ENCODE assay signal across 9 mouse cellular contexts in genomic region chr5:39417121-39417844, GRCm38 (mm10).
DNase-seq lines count a peak whose midpoint lies in the region; ATAC-seq and TF ChIP-seq lines count a peak whose summit lies in the region.
"Had no signal": no experiment of that assay in that cellular context is flagged by ENCODE, and none has a peak within 500 bp of the region (broad histone marks: within the 10 kb centered on the region; RNA-seq: fewer than 3 reads in every experiment).

No protein-coding gene starts in this region.

- DNase-seq in hindbrain, embryonic 11.5 days (ENCODE audit: low spot score) = no peak
- peak; percentile 8 for DNase-seq in forebrain, postnatal 0 days
- DNase-seq in left cerebral cortex, adult 9 months (ENCODE audit: low spot score in 2 of 2) = peak; percentile 18 to 57
- peak; percentile 61 to 72 for DNase-seq in right cerebral cortex, postnatal 10 days (ENCODE audit: low spot score in 2 of 2)
- DNase-seq in B cell, adult 2 months = no peak
- DNase-seq in yolk sac, embryonic 10.5 days (ENCODE audit: low spot score) = no peak
- DNase-seq in adrenal gland, adult (ENCODE audit: inconsistent age in 2 of 2, low spot score in 1 of 2) = no peak
- DNase-seq: gastrocnemius, postnatal 14 days had no signal

- H3K4me1 ChIP-seq in hindbrain, embryonic 13.5 days (replicated peaks) = peaks cover 7% of the 10 kb centered on the region
- H3K4me1 ChIP-seq in hindbrain, embryonic 11.5 days (replicated peaks; ENCODE audit: control insufficient read depth, insufficient read depth, low read length) = no peaks in the 10 kb centered on the region
- H3K4me1 ChIP-seq in forebrain, postnatal 0 days (ENCODE audit: insufficient read depth) = no peaks in the 10 kb centered on the region

- H3K4me2 ChIP-seq in hindbrain, embryonic 13.5 days = no peak overlapping the region
- H3K4me2 ChIP-seq in hindbrain, embryonic 11.5 days (replicated peaks; ENCODE audit: low read depth, low read length) = no peak overlapping the region
- H3K4me2 ChIP-seq in forebrain, postnatal 0 days (ENCODE audit: low read depth) = no peak overlapping the region

- 50% methylated on average over 11 of the region's 11 CpGs for WGBS in hindbrain, embryonic 13.5 days
- 77% methylated on average over 11 of the region's 11 CpGs for WGBS in hindbrain, embryonic 11.5 days
- WGBS in forebrain, postnatal 0 days = 21% methylated on average over 11 of the region's 11 CpGs

- H3K36me3 ChIP-seq in hindbrain, embryonic 13.5 days = no peaks in the 10 kb centered on the region
- no peaks in the 10 kb centered on the region for H3K36me3 ChIP-seq in hindbrain, embryonic 11.5 days (ENCODE audit: control insufficient read depth, insufficient read depth, low read length)
- H3K36me3 ChIP-seq in forebrain, postnatal 0 days (ENCODE audit: insufficient read depth) = no peaks in the 10 kb centered on the region

- no peak overlapping the region for H3K9ac ChIP-seq in hindbrain, embryonic 13.5 days
- H3K9ac ChIP-seq in hindbrain, embryonic 11.5 days (ENCODE audit: low read depth, low read length) = no peak overlapping the region
- H3K9ac ChIP-seq in forebrain, postnatal 0 days = no peak overlapping the region

- ATAC-seq in hindbrain, embryonic 13.5 days (ENCODE audit: low FRiP score) = peak; percentile 87
- no peak for ATAC-seq in hindbrain, embryonic 11.5 days (ENCODE audit: low FRiP score)
- ATAC-seq in forebrain, postnatal 0 days = peak; percentile 51

- no peaks in the 10 kb centered on the region for H3K27me3 ChIP-seq in hindbrain, embryonic 13.5 days
- H3K27me3 ChIP-seq in hindbrain, embryonic 11.5 days (ENCODE audit: control insufficient read depth, insufficient read depth, low read length) = no peaks in the 10 kb centered on the region
- no peaks in the 10 kb centered on the region for H3K27me3 ChIP-seq in forebrain, postnatal 0 days (ENCODE audit: insufficient read depth, low read length)

- H3K4me3 ChIP-seq in hindbrain, embryonic 13.5 days = no peak overlapping the region
- no peak overlapping the region for H3K4me3 ChIP-seq in hindbrain, embryonic 11.5 days (ENCODE audit: low read depth, low read length)
- H3K4me3 ChIP-seq in forebrain, postnatal 0 days (ENCODE audit: low read depth, low read length) = no peak overlapping the region

- no peak for TF ChIP-seq CTCF in forebrain, postnatal 0 days (IDR thresholded peaks at IDR 0.05; ENCODE audit: low read depth)

- peak overlapping the region; percentile 48; the same call in 1 of the 2 replicates for H3K27ac ChIP-seq in hindbrain, embryonic 13.5 days
- H3K27ac ChIP-seq in hindbrain, embryonic 11.5 days (ENCODE audit: low read depth, low read length) = no peak overlapping the region
- H3K27ac ChIP-seq in forebrain, postnatal 0 days (ENCODE audit: low read depth, low read length) = no peak overlapping the region

- no peaks in the 10 kb centered on the region for H3K9me3 ChIP-seq in hindbrain, embryonic 13.5 days
- no peaks in the 10 kb centered on the region for H3K9me3 ChIP-seq in hindbrain, embryonic 11.5 days (ENCODE audit: control insufficient read depth, low read length)
- no peaks in the 10 kb centered on the region for H3K9me3 ChIP-seq in forebrain, postnatal 0 days (ENCODE audit: low read length)

Comparison
In these comparisons a context has a peak if more than half of its experiments do, and no peak if none do; other contexts are left out.
1. DNase-seq: peak in forebrain, postnatal 0 days (single experiment), left cerebral cortex, adult 9 months (2 of 2) and right cerebral cortex, postnatal 10 days (2 of 2); none in hindbrain, embryonic 11.5 days (single experiment), B cell, adult 2 months (0 of 2), yolk sac, embryonic 10.5 days (single experiment) and adrenal gland, adult (0 of 2).